In the genomic region with DNA sequence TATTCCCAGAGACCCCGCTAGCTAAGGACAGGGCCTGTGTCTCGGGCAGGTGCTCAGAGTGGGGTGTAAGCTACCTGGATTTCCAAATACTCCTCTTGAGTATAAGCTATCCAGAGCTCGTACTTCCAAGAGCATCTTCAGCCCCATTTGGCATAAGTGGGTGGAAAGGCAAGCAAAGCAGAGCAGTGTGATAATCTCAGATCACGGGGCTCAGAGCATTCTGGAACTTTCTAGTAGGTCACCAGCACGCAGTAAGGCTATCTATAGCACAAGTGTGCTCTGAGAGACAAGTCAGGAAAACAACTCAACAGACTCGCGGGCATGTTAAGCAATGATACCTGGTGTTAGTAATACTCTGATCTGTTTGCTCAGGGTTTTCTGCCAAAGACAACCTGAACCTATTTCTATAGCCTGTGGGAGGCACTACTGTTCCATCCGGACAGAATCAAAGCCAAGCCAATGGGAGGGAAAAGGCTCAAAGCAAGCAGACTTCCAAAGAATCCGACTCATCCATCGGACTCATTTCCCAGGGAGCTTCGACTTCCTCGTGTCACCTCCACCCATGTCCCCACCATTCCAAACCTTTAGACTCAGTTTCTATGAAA, we compare ENCODE assay signal across 13 mouse cellular contexts. TPM values are rescaled to one million over a fixed set of nuclear protein-coding genes. Genes with fewer than 3 reads are reported as not detected.
DNase-seq lines count a peak whose midpoint lies in the region; ATAC-seq and TF ChIP-seq lines count a peak whose summit lies in the region.
"Had no signal": no experiment of that assay in that cellular context is flagged by ENCODE, and none has a peak within 500 bp of the region (broad histone marks: within the 10 kb centered on the region; RNA-seq: fewer than 3 reads in every experiment).

No protein-coding gene starts in this region.

- peak; percentile 33; the same call in 1 of the 2 replicates for TF ChIP-seq CTCF in kidney, adult 2 months (conservative IDR thresholded peaks at IDR 0.05; ENCODE audit: insufficient read depth, insufficient read length, low read depth, low read length)

- no peaks in the 10 kb centered on the region for H3K4me1 ChIP-seq in kidney, adult 2 months (ENCODE audit: control insufficient read depth, insufficient read depth, low read length)
- no peaks in the 10 kb centered on the region for H3K4me1 ChIP-seq in forebrain, embryonic 15.5 days
- H3K4me1 ChIP-seq: limb, embryonic 13.5 days had no signal

- no peak overlapping the region for H3K4me2 ChIP-seq in forebrain, embryonic 15.5 days (replicated peaks)
- H3K4me2 ChIP-seq: limb, embryonic 13.5 days had no signal

- 74% methylated on average over 12 of the region's 12 CpGs for WGBS in kidney, adult 2 months
- WGBS in forebrain, embryonic 15.5 days: 70% methylated on average over 12 of the region's 12 CpGs

- no peak overlapping the region for H3K4me3 ChIP-seq in kidney, adult 2 months (ENCODE audit: insufficient read depth, low read depth, low read length)
- no peak overlapping the region for H3K4me3 ChIP-seq in forebrain, embryonic 15.5 days
- H3K4me3 ChIP-seq: limb, embryonic 13.5 days had no signal

- no peaks in the 10 kb centered on the region for H3K27me3 ChIP-seq in kidney, adult 2 months (replicated peaks; ENCODE audit: control insufficient read depth, insufficient read depth, low read length)
- H3K27me3 ChIP-seq in forebrain, embryonic 15.5 days: no peaks in the 10 kb centered on the region

- no peak for ATAC-seq in forebrain, embryonic 15.5 days (replicated peaks)

- H3K36me3 ChIP-seq in kidney, adult 2 months (ENCODE audit: control insufficient read depth, insufficient read depth, low read length): no peaks in the 10 kb centered on the region
- H3K36me3 ChIP-seq in forebrain, embryonic 15.5 days: no peaks in the 10 kb centered on the region
- H3K36me3 ChIP-seq: limb, embryonic 13.5 days had no signal

- H3K9me3 ChIP-seq in forebrain, embryonic 15.5 days: no peaks in the 10 kb centered on the region
- H3K9me3 ChIP-seq: limb, embryonic 13.5 days had no signal

- TF ChIP-seq POLR2A in kidney, adult 2 months (IDR thresholded peaks at IDR 0.05; ENCODE audit: low read depth, low read length): no peak

- H3K27ac ChIP-seq in kidney, adult 2 months (ENCODE audit: insufficient read depth, low read depth, low read length): no peak overlapping the region
- H3K27ac ChIP-seq in forebrain, embryonic 15.5 days (replicated peaks): no peak overlapping the region
- H3K27ac ChIP-seq: limb, embryonic 13.5 days had no signal

- no peak overlapping the region for H3K9ac ChIP-seq in forebrain, embryonic 15.5 days (replicated peaks)
- H3K9ac ChIP-seq: limb, embryonic 13.5 days had no signal

- DNase-seq in adrenal gland, postnatal 14 days: peak; percentile 11
- no peak for DNase-seq in adrenal gland, postnatal 36 days
- no peak for DNase-seq in kidney, adult 2 months
- no peak for DNase-seq in kidney, adult 18-20 months
- DNase-seq in right cerebral cortex, adult 18-20 months: peak; percentile 27
- no peak for DNase-seq in right cerebral cortex, postnatal 14 days
- no peak for DNase-seq in spleen, adult 12 weeks (ENCODE audit: low spot score)
- DNase-seq: cerebellum, postnatal 25 days; gastrocnemius, postnatal 14 days; kidney, adult 9 months had no signal

RNA-seq across cellular contexts. Expression of a gene that starts 27.9 kb away (rescaled TPM):
- 4.5 and 5.2 TPM in 2 replicates for total RNA-seq in adrenal gland, postnatal 14 days (2021)
- 1 to 10 TPM; 4.8 to 8.7 TPM for total RNA-seq in adrenal gland, postnatal 36 days (2021)
- polyA plus RNA-seq in kidney, adult 2 months (2012; rRNA removed): 12.4 and 13.2 TPM in 2 replicates
- 7.5 and 9.3 TPM in 2 replicates for polyA plus RNA-seq in forebrain, embryonic 15.5 days (2015; fragmentation: Nextera tagmentation; extraction: Ambion mirVana)
- total RNA-seq: megakaryocyte, adult 5-6 weeks had no signal

RNA-seq across cellular contexts. Expression of a gene that starts 37.3 kb away (rescaled TPM):
- 115 and 123 TPM in 2 replicates for total RNA-seq in adrenal gland, postnatal 14 days (2021)
- 100 to 1,000 TPM; 122 to 142 TPM for total RNA-seq in adrenal gland, postnatal 36 days (2021)
- 47.6 and 48.0 TPM in 2 replicates for polyA plus RNA-seq in kidney, adult 2 months (2012; rRNA removed)
- 19.3 and 20.0 TPM in 2 replicates for polyA plus RNA-seq in forebrain, embryonic 15.5 days (2015; fragmentation: Nextera tagmentation; extraction: Ambion mirVana)

Comparison
In these comparisons a context has a peak if more than half of its experiments do, and no peak if none do; other contexts are left out.
1. DNase-seq: peak in adrenal gland, postnatal 14 days (single experiment) and right cerebral cortex, adult 18-20 months (single experiment); none in adrenal gland, postnatal 36 days (0 of 2), kidney, adult 2 months (single experiment), kidney, adult 18-20 months (single experiment), right cerebral cortex, postnatal 14 days (single experiment) and spleen, adult 12 weeks (single experiment).